ENCODE assay signal across 16 mouse cellular contexts in the genomic region with DNA sequence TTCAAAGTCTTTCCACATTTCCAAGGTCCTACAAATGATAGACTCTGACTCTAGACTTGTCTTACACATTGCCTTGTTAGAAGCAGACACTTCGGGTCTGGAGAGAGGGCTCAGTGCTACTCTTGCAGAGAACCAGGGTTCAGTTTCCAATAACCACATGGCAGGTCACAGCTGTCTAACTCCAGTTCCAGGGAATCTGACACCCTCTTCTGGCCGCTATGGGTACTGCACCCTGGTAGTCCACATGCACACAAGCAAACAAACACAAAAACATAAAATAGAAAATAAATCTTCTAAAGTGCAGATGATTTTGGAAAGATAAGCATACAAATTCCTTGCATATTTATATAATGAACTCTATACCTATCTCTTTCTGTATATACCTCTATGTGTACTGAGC. TPM values are rescaled to one million over a fixed set of nuclear protein-coding genes. Genes with fewer than 3 reads are reported as not detected.
A peak's percentile ranks its signal among the peaks of the same experiment; 100 is the strongest.
DNase-seq lines count a peak whose midpoint lies in the region; ATAC-seq and TF ChIP-seq lines count a peak whose summit lies in the region.
"Had no signal": no experiment of that assay in that cellular context is flagged by ENCODE, and none has a peak within 500 bp of the region (broad histone marks: within the 10 kb centered on the region; RNA-seq: fewer than 3 reads in every experiment).

No protein-coding gene starts in this region.

- no peak for ATAC-seq in hindbrain, postnatal 0 days
- no peak for ATAC-seq in hindbrain, embryonic 14.5 days (ENCODE audit: low FRiP score)

- H3K4me3 ChIP-seq in hindbrain, postnatal 0 days (ENCODE audit: low read length): no peak overlapping the region
- no peak overlapping the region for H3K4me3 ChIP-seq in hindbrain, embryonic 14.5 days (replicated peaks; ENCODE audit: low read length)
- H3K4me3 ChIP-seq: limb, embryonic 13.5 days; midbrain, embryonic 12.5 days had no signal

- H3K27ac ChIP-seq in hindbrain, postnatal 0 days: no peak overlapping the region
- no peak overlapping the region for H3K27ac ChIP-seq in hindbrain, embryonic 14.5 days
- H3K27ac ChIP-seq: limb, embryonic 13.5 days; midbrain, embryonic 12.5 days had no signal

- no peaks in the 10 kb centered on the region for H3K36me3 ChIP-seq in hindbrain, postnatal 0 days (ENCODE audit: insufficient read depth, low read length)
- H3K36me3 ChIP-seq in hindbrain, embryonic 14.5 days (replicated peaks; ENCODE audit: control insufficient read depth, insufficient read depth): no peaks in the 10 kb centered on the region
- H3K36me3 ChIP-seq: limb, embryonic 13.5 days; midbrain, embryonic 12.5 days had no signal

- TF ChIP-seq CTCF in hindbrain, postnatal 0 days (IDR thresholded peaks at IDR 0.05; ENCODE audit: low read depth): peak; percentile 50

- no peak overlapping the region for H3K9ac ChIP-seq in hindbrain, postnatal 0 days (replicated peaks; ENCODE audit: low read length)
- no peak overlapping the region for H3K9ac ChIP-seq in hindbrain, embryonic 14.5 days
- H3K9ac ChIP-seq: limb, embryonic 13.5 days; midbrain, embryonic 12.5 days had no signal

- no peak for DNase-seq in hindbrain, postnatal 0 days (ENCODE audit: low spot score)
- DNase-seq in hindbrain, embryonic 14.5 days (ENCODE audit: low spot score): no peak
- DNase-seq in thymus, postnatal 4 days: peak; percentile 43
- DNase-seq in thymus, postnatal 10 days (ENCODE audit: low spot score in 2 of 2): no peak
- peak; percentile 20 for DNase-seq in c-Kit-positive CD71-positive TER-119-negative erythroid progenitor cells, embryonic 14.5 days (ENCODE audit: low read depth)
- DNase-seq in testis, postnatal 14 days (ENCODE audit: low spot score): peak; percentile 50
- DNase-seq in left cerebral cortex, postnatal 14 days (ENCODE audit: low spot score in 2 of 2): no peak
- no peak for DNase-seq in urinary bladder, postnatal 36 days (ENCODE audit: low spot score in 2 of 2)
- DNase-seq: gastrocnemius, postnatal 25 days; right cerebral cortex, postnatal 4 days; thymus, postnatal 36 days had no signal

- intact Hi-C loops in left cerebral cortex, postnatal 14 days (cut with DNase I): no loop called here

- H3K4me1 ChIP-seq in hindbrain, postnatal 0 days (ENCODE audit: insufficient read depth, low read length): no peaks in the 10 kb centered on the region
- H3K4me1 ChIP-seq in hindbrain, embryonic 14.5 days (replicated peaks; ENCODE audit: control insufficient read depth, insufficient read depth, low read length): no peaks in the 10 kb centered on the region
- H3K4me1 ChIP-seq: limb, embryonic 13.5 days; midbrain, embryonic 12.5 days had no signal

- no peaks in the 10 kb centered on the region for H3K27me3 ChIP-seq in hindbrain, postnatal 0 days (ENCODE audit: insufficient read depth, low read length)
- no peaks in the 10 kb centered on the region for H3K27me3 ChIP-seq in hindbrain, embryonic 14.5 days (ENCODE audit: control insufficient read depth, insufficient read depth, low read length)
- H3K27me3 ChIP-seq: limb, embryonic 13.5 days; midbrain, embryonic 12.5 days had no signal

- H3K4me2 ChIP-seq in hindbrain, postnatal 0 days (ENCODE audit: low read depth, low read length): no peak overlapping the region
- H3K4me2 ChIP-seq in hindbrain, embryonic 14.5 days (replicated peaks): no peak overlapping the region
- H3K4me2 ChIP-seq: limb, embryonic 13.5 days; midbrain, embryonic 12.5 days had no signal

- WGBS in hindbrain, postnatal 0 days: 78% methylated on average over 2 of the region's 2 CpGs
- 73% methylated on average over 2 of the region's 2 CpGs for WGBS in hindbrain, embryonic 14.5 days

- H3K9me3 ChIP-seq in hindbrain, postnatal 0 days (ENCODE audit: low read length): no peaks in the 10 kb centered on the region
- no peaks in the 10 kb centered on the region for H3K9me3 ChIP-seq in hindbrain, embryonic 14.5 days (ENCODE audit: control insufficient read depth, low read length)
- H3K9me3 ChIP-seq: limb, embryonic 13.5 days; midbrain, embryonic 12.5 days had no signal

RNA-seq across cellular contexts. Expression of gene Defb22, which starts 2.9 kb away (rescaled TPM):
- total RNA-seq in hindbrain, postnatal 0 days (2014; rRNA removed): not detected in 2 replicates
- polyA plus RNA-seq in hindbrain, postnatal 0 days (2015; fragmentation: Nextera tagmentation; extraction: Ambion mirVana): not detected in 2 replicates
- polyA plus RNA-seq in hindbrain, embryonic 14.5 days (2014; fragmentation: Nextera tagmentation; extraction: Ambion mirVana): not detected in 2 replicates
- total RNA-seq in left cerebral cortex, postnatal 14 days (2021): not detected
- total RNA-seq: gastrocnemius, postnatal 25 days; heart, postnatal 25 days; neutrophil, adult 5-6 weeks had no signal
- polyA plus RNA-seq: embryonic facial prominence, embryonic 14.5 days; limb, embryonic 13.5 days; midbrain, embryonic 12.5 days had no signal

RNA-seq across cellular contexts. Expression of gene Defb20, which starts 10.2 kb away (rescaled TPM):
- total RNA-seq in hindbrain, postnatal 0 days (2014; rRNA removed): not detected in 2 replicates
- polyA plus RNA-seq in hindbrain, postnatal 0 days (2015; fragmentation: Nextera tagmentation; extraction: Ambion mirVana): not detected in 2 replicates
- not detected in 2 replicates for polyA plus RNA-seq in hindbrain, embryonic 14.5 days (2014; fragmentation: Nextera tagmentation; extraction: Ambion mirVana)
- not detected for total RNA-seq in left cerebral cortex, postnatal 14 days (2021)
- total RNA-seq: gastrocnemius, postnatal 25 days; heart, postnatal 25 days; neutrophil, adult 5-6 weeks had no signal
- polyA plus RNA-seq: embryonic facial prominence, embryonic 14.5 days; limb, embryonic 13.5 days; midbrain, embryonic 12.5 days had no signal

RNA-seq across cellular contexts. Expression of gene Defb23, which starts 22.6 kb away (rescaled TPM):
- total RNA-seq in hindbrain, postnatal 0 days (2014; rRNA removed): not detected in 2 replicates
- not detected in 2 replicates for polyA plus RNA-seq in hindbrain, postnatal 0 days (2015; fragmentation: Nextera tagmentation; extraction: Ambion mirVana)
- not detected in 2 replicates for polyA plus RNA-seq in hindbrain, embryonic 14.5 days (2014; fragmentation: Nextera tagmentation; extraction: Ambion mirVana)
- total RNA-seq in left cerebral cortex, postnatal 14 days (2021): not detected
- total RNA-seq: gastrocnemius, postnatal 25 days; heart, postnatal 25 days; neutrophil, adult 5-6 weeks had no signal
- polyA plus RNA-seq: embryonic facial prominence, embryonic 14.5 days; limb, embryonic 13.5 days; midbrain, embryonic 12.5 days had no signal

RNA-seq across cellular contexts. Expression of gene Defb26, which starts 24.5 kb away (rescaled TPM):
- not detected in 2 replicates for total RNA-seq in hindbrain, postnatal 0 days (2014; rRNA removed)
- polyA plus RNA-seq in hindbrain, postnatal 0 days (2015; fragmentation: Nextera tagmentation; extraction: Ambion mirVana): not detected in 2 replicates
- not detected in 2 replicates for polyA plus RNA-seq in hindbrain, embryonic 14.5 days (2014; fragmentation: Nextera tagmentation; extraction: Ambion mirVana)
- total RNA-seq in left cerebral cortex, postnatal 14 days (2021): not detected
- total RNA-seq: gastrocnemius, postnatal 25 days; heart, postnatal 25 days; neutrophil, adult 5-6 weeks had no signal
- polyA plus RNA-seq: embryonic facial prominence, embryonic 14.5 days; limb, embryonic 13.5 days; midbrain, embryonic 12.5 days had no signal

RNA-seq across cellular contexts. Expression of gene Defb28, which starts 31.0 kb away (rescaled TPM):
- total RNA-seq in hindbrain, postnatal 0 days (2014; rRNA removed): not detected in 2 replicates
- polyA plus RNA-seq in hindbrain, postnatal 0 days (2015; fragmentation: Nextera tagmentation; extraction: Ambion mirVana): not detected in 2 replicates
- polyA plus RNA-seq in hindbrain, embryonic 14.5 days (2014; fragmentation: Nextera tagmentation; extraction: Ambion mirVana): not detected in 2 replicates
- total RNA-seq in left cerebral cortex, postnatal 14 days (2021): not detected
- total RNA-seq: gastrocnemius, postnatal 25 days; heart, postnatal 25 days; neutrophil, adult 5-6 weeks had no signal
- polyA plus RNA-seq: embryonic facial prominence, embryonic 14.5 days; limb, embryonic 13.5 days; midbrain, embryonic 12.5 days had no signal

Comparison
In these comparisons a context has a peak if more than half of its experiments do, and no peak if none do; other contexts are left out.
1. DNase-seq: peak in thymus, postnatal 4 days (single experiment), c-Kit-positive CD71-positive TER-119-negative erythroid progenitor cells, embryonic 14.5 days (single experiment) and testis, postnatal 14 days (single experiment); none in hindbrain, postnatal 0 days (single experiment), hindbrain, embryonic 14.5 days (single experiment), thymus, postnatal 10 days (0 of 2), left cerebral cortex, postnatal 14 days (0 of 2) and urinary bladder, postnatal 36 days (0 of 2).